Mouse (Mus musculus) bone marrow macrophage, adult 2 months (primary cell): ENCODE results near the gene Trim7.

ENCODE experiments used
- CTCF ChIP-seq: IDR thresholded peaks from 2 replicates; pipeline ENCODE4 v1.5.1; 2012; ENCODE audit warnings: low read depth, mild to moderate bottlenecking, low read length, moderate library complexity
- POLR2A ChIP-seq: IDR thresholded peaks from 2 replicates; pipeline ENCODE4 v1.6.1; 2012; ENCODE audit warnings: mild to moderate bottlenecking, low read depth, low read length, borderline replicate concordance

DNA sequence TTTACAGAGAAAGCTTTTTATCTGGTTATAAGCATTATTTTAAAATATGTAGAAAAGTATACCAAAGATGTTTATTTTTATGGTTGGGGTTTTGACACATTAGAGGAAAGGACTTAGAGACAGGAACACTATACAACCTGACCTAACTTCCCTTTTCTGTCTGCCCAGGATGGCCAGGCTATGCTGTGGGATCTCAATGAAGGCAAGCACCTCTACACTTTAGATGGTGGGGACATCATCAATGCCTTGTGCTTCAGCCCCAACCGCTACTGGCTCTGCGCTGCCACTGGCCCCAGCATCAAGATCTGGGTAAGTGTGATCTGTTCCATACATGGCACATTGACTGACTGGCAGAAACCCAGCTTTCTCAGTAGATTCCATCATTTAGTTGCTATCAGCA is 22.0 kb upstream of the Trim7 start:
- TF ChIP-seq POLR2A (no peak), CTCF (no peak)
